Mouse (Mus musculus): ENCODE measurements at regions not wholly inside any gene's neighbourhood (a gene's known extent, or its start where the extent isn't known, plus 50 kb on each side); places are given as distances from the start of the nearest gene placed in this dataset.

- Histone ChIP-seq H3K27me3 (ENCODE audit: insufficient read depth, low read length) (no peaks in the 10 kb centered on the region; the same call in 1 of the 2 replicates), H3K36me3 (ENCODE audit: insufficient read depth, low read length) (no peaks in the 10 kb centered on the region), H3K4me3 (replicated peaks; ENCODE audit: low read length) (no peak overlapping the region), H3K4me1 (replicated peaks; ENCODE audit: low read depth, low read length) (peaks cover 50% of the 10 kb centered on the region), H3K9me3 (ENCODE audit: low read length) (no peaks in the 10 kb centered on the region)
- TF ChIP-seq CTCF (conservative IDR thresholded peaks at IDR 0.05; ENCODE audit: low read length) (no peak), POU5F1 (IDR thresholded peaks at IDR 0.05; ENCODE audit: borderline replicate concordance, low read length) (no peak), NANOG (IDR thresholded peaks at IDR 0.05; ENCODE audit: borderline replicate concordance, low read length) (no peak)
Measured at GRCm38 (mm10) chr17:15179411-15179951, 138.1 kb upstream of the Gm3448 start.

- Histone ChIP-seq H3K27me3 (ENCODE audit: insufficient read depth, low read length) (no peaks in the 10 kb centered on the region; the same call in 1 of the 2 replicates), H3K9me3 (ENCODE audit: low read length) (no peaks in the 10 kb centered on the region), H3K4me1 (replicated peaks; ENCODE audit: low read depth, low read length) (peaks cover 29% of the 10 kb centered on the region), H3K36me3 (ENCODE audit: insufficient read depth, low read length) (no peaks in the 10 kb centered on the region), H3K4me3 (replicated peaks; ENCODE audit: low read length) (no peak overlapping the region)
- no peak for TF ChIP-seq NANOG (IDR thresholded peaks at IDR 0.05; ENCODE audit: borderline replicate concordance, low read length)
- no peak for TF ChIP-seq CTCF (conservative IDR thresholded peaks at IDR 0.05; ENCODE audit: low read length)
- no peak for TF ChIP-seq POU5F1 (IDR thresholded peaks at IDR 0.05; ENCODE audit: borderline replicate concordance, low read length)
Measured at GRCm38 (mm10) chr17:15177390-15177789, 136.1 kb upstream of the Gm3448 start.

GRCm38 (mm10) chr17:15174354-15174953, 133.1 kb upstream of the Gm3448 start:
- Histone ChIP-seq H3K4me3 (replicated peaks; ENCODE audit: low read length) (no peak overlapping the region), H3K4me1 (replicated peaks; ENCODE audit: low read depth, low read length) (no peaks in the 10 kb centered on the region), H3K36me3 (ENCODE audit: insufficient read depth, low read length) (no peaks in the 10 kb centered on the region), H3K27me3 (ENCODE audit: insufficient read depth, low read length) (no peaks in the 10 kb centered on the region), H3K9me3 (ENCODE audit: low read length) (no peaks in the 10 kb centered on the region)
- no peak for TF ChIP-seq CTCF (conservative IDR thresholded peaks at IDR 0.05; ENCODE audit: low read length)
- no peak for TF ChIP-seq NANOG (IDR thresholded peaks at IDR 0.05; ENCODE audit: borderline replicate concordance, low read length)
- TF ChIP-seq POU5F1 (IDR thresholded peaks at IDR 0.05; ENCODE audit: borderline replicate concordance, low read length), result no peak

GRCm38 (mm10) chr17:15167927-15168326, 126.6 kb upstream of the Gm3448 start:
- Histone ChIP-seq H3K9me3 (ENCODE audit: low read length) (no peaks in the 10 kb centered on the region), H3K27me3 (ENCODE audit: insufficient read depth, low read length) (no peaks in the 10 kb centered on the region), H3K4me3 (replicated peaks; ENCODE audit: low read length) (no peak overlapping the region), H3K4me1 (replicated peaks; ENCODE audit: low read depth, low read length) (no peaks in the 10 kb centered on the region), H3K36me3 (ENCODE audit: insufficient read depth, low read length) (no peaks in the 10 kb centered on the region)
- TF ChIP-seq NANOG (IDR thresholded peaks at IDR 0.05; ENCODE audit: borderline replicate concordance, low read length), result no peak
- TF ChIP-seq POU5F1 (IDR thresholded peaks at IDR 0.05; ENCODE audit: borderline replicate concordance, low read length), result no peak
- no peak for TF ChIP-seq CTCF (conservative IDR thresholded peaks at IDR 0.05; ENCODE audit: low read length)

GRCm38 (mm10) chr17:15157693-15158333, 116.5 kb upstream of the Gm3448 start:
- H3K4me3 ChIP-seq (replicated peaks; ENCODE audit: low read length), result no peak overlapping the region
- no peaks in the 10 kb centered on the region for H3K9me3 ChIP-seq (ENCODE audit: low read length)
- no peaks in the 10 kb centered on the region for H3K4me1 ChIP-seq (replicated peaks; ENCODE audit: low read depth, low read length)
- no peak for TF ChIP-seq CTCF (conservative IDR thresholded peaks at IDR 0.05; ENCODE audit: low read length)
- TF ChIP-seq POU5F1 (IDR thresholded peaks at IDR 0.05; ENCODE audit: borderline replicate concordance, low read length), result no peak
- TF ChIP-seq NANOG (IDR thresholded peaks at IDR 0.05; ENCODE audit: borderline replicate concordance, low read length), result no peak
- peaks cover 2% of the 10 kb centered on the region; the same call in 1 of the 2 replicates for H3K27me3 ChIP-seq (ENCODE audit: insufficient read depth, low read length)
- H3K36me3 ChIP-seq (ENCODE audit: insufficient read depth, low read length), result no peaks in the 10 kb centered on the region

- H3K4me3 ChIP-seq (replicated peaks; ENCODE audit: low read length), result no peak overlapping the region
- TF ChIP-seq POU5F1 (IDR thresholded peaks at IDR 0.05; ENCODE audit: borderline replicate concordance, low read length) (no peak), NANOG (IDR thresholded peaks at IDR 0.05; ENCODE audit: borderline replicate concordance, low read length) (no peak)
- H3K4me1 ChIP-seq (replicated peaks; ENCODE audit: low read depth, low read length), result no peaks in the 10 kb centered on the region
- no peaks in the 10 kb centered on the region; the same call in 1 of the 2 replicates for H3K9me3 ChIP-seq (ENCODE audit: low read length)
- H3K27me3 ChIP-seq (ENCODE audit: insufficient read depth, low read length), result peaks cover 2% of the 10 kb centered on the region; the same call in 1 of the 2 replicates
- H3K36me3 ChIP-seq (ENCODE audit: insufficient read depth, low read length), result no peaks in the 10 kb centered on the region
Measured at GRCm38 (mm10) chr17:15152996-15153735, 111.8 kb upstream of the Gm3448 start.

- H3K27me3 ChIP-seq (ENCODE audit: insufficient read depth, low read length), result no peaks in the 10 kb centered on the region
- no peaks in the 10 kb centered on the region for H3K36me3 ChIP-seq (ENCODE audit: insufficient read depth, low read length)
- TF ChIP-seq POU5F1 (IDR thresholded peaks at IDR 0.05; ENCODE audit: borderline replicate concordance, low read length), result no peak
- TF ChIP-seq NANOG (IDR thresholded peaks at IDR 0.05; ENCODE audit: borderline replicate concordance, low read length), result no peak
- TF ChIP-seq CTCF (conservative IDR thresholded peaks at IDR 0.05; ENCODE audit: low read length), result no peak
- no peaks in the 10 kb centered on the region for H3K4me1 ChIP-seq (replicated peaks; ENCODE audit: low read depth, low read length)
- no peak overlapping the region for H3K4me3 ChIP-seq (replicated peaks; ENCODE audit: low read length)
- no peaks in the 10 kb centered on the region; the same call in 1 of the 2 replicates for H3K9me3 ChIP-seq (ENCODE audit: low read length)
Measured at GRCm38 (mm10) chr17:15152477-15152876, 111.1 kb upstream of the Gm3448 start.

GRCm38 (mm10) chr17:15151695-15152094, 110.4 kb upstream of the Gm3448 start:
- no peak for TF ChIP-seq NANOG (IDR thresholded peaks at IDR 0.05; ENCODE audit: borderline replicate concordance, low read length)
- Histone ChIP-seq H3K9me3 (ENCODE audit: low read length) (no peaks in the 10 kb centered on the region; the same call in 1 of the 2 replicates), H3K27me3 (ENCODE audit: insufficient read depth, low read length) (no peaks in the 10 kb centered on the region), H3K4me3 (replicated peaks; ENCODE audit: low read length) (no peak overlapping the region), H3K36me3 (ENCODE audit: insufficient read depth, low read length) (no peaks in the 10 kb centered on the region), H3K4me1 (replicated peaks; ENCODE audit: low read depth, low read length) (no peaks in the 10 kb centered on the region)
